Mouse (Mus musculus) liver, embryonic 14.5 days (tissue): ENCODE results near the gene Ctnnal1. TPM values are rescaled to one million over a fixed set of nuclear protein-coding genes. Genes with fewer than 3 reads are reported as not detected.

Source experiments
- ATAC-seq: fragments of 200-750 bp; cut with Nextera tagmentation; 2 replicates; pipeline ENCODE4 v1.8.0; 2017; ENCODE audit warnings: moderate number of reproducible peaks, mild to moderate bottlenecking, moderate library complexity; ENCODE audit not compliant: insufficient read depth
- DNase-seq, 3 experiments: peaks; one replicate each; pipeline ENCODE4 v3.0.0-alpha.2; 2012 to 2013; ENCODE audit warnings: low read depth in 3 of 3, low spot score in 3 of 3
- H3K27ac ChIP-seq: fragments of 300-500 bp; sonication (generic); 2 replicates; pipeline ENCODE4 v1.5.1; 2014; ENCODE audit warnings: moderate library complexity, mild to moderate bottlenecking, control low read depth, inconsistent platforms
- H3K27me3 ChIP-seq: fragments of 300-500 bp; sonication (generic); 2 replicates; pipeline ENCODE4 v1.6.1; 2014; ENCODE audit warnings: mild to moderate bottlenecking, low read length, moderate library complexity; ENCODE audit not compliant: control insufficient read depth, insufficient read depth
- H3K36me3 ChIP-seq: fragments of 300-500 bp; sonication (generic); replicated peaks from 2 replicates; pipeline ENCODE4 v1.6.1; 2014; ENCODE audit warnings: low read depth; ENCODE audit not compliant: control insufficient read depth, insufficient read depth
- H3K4me1 ChIP-seq, 2 experiments: fragments of 200-500 bp in 1 of 2; fragments of 300-500 bp in 1 of 2; sonication (generic) in 1 of 2; replicated peaks; 2 replicates each; pipeline ENCODE4 v1.6.1; 2012 to 2014; ENCODE audit warnings: antibody characterized with exemption in 1 of 2, inconsistent platforms in 1 of 2, low read length in 1 of 2; ENCODE audit not compliant: control insufficient read depth in 2 of 2, insufficient read depth in 2 of 2
- H3K4me2 ChIP-seq: fragments of 300-500 bp; sonication (generic); 2 replicates; pipeline ENCODE4 v1.6.1; 2014; ENCODE audit warnings: low read depth, mild to moderate bottlenecking, control low read depth, moderate library complexity
- H3K4me3 ChIP-seq, 2 experiments: fragments of 200-500 bp in 1 of 2; fragments of 300-500 bp in 1 of 2; sonication (generic) in 1 of 2; 2 replicates each; pipeline ENCODE4 v1.5.1; 2012 to 2014; ENCODE audit warnings: low read depth in 2 of 2, low read length in 2 of 2, mild to moderate bottlenecking in 2 of 2, control low read depth in 1 of 2, inconsistent platforms in 1 of 2, moderate library complexity in 1 of 2; ENCODE audit not compliant: insufficient read depth in 1 of 2
- H3K9ac ChIP-seq: fragments of 300-500 bp; sonication (generic); replicated peaks from 2 replicates; pipeline ENCODE4 v1.6.1; 2014; ENCODE audit warnings: mild to moderate bottlenecking, control low read depth, moderate library complexity
- H3K9me3 ChIP-seq: fragments of 300-500 bp; sonication (generic); 2 replicates; pipeline ENCODE4 v1.6.1; 2016; ENCODE audit warnings: low read length, mixed read lengths; ENCODE audit not compliant: control insufficient read depth
- CTCF ChIP-seq: IDR thresholded peaks from 2 replicates; pipeline ENCODE4 v1.5.1; 2016; ENCODE audit warnings: antibody characterized with exemption, low read depth, control low read depth
- EP300 ChIP-seq: IDR thresholded peaks from 2 replicates; pipeline ENCODE4 v1.6.1; 2016; ENCODE audit warnings: antibody characterized with exemption, low read depth
- WGBS: fragments of 180-500 bp; shearing (Covaris S2); extraction: QIAGEN DNeasy Blood & Tissue Kit; methylation state at CpG from one replicate; pipeline ENCODE4 v1.1.7; 2014; ENCODE audit not compliant: insufficient replicate concordance; 5-methylcytosine and 5-hydroxymethylcytosine counted together
- polyA plus RNA-seq, 2 experiments: library from polyadenylated mRNA; depleted of rRNA in 1 of 2; stranded (reverse) in 1 of 2; unstranded in 1 of 2; fragments of >200 nt; fragmentation: Nextera tagmentation in 1 of 2; extraction: Ambion mirVana in 1 of 2; gene quantifications; 2 replicates each; pipeline versions ENCODE4 v1.2.1 to v1.2.3; 2012 to 2014

Ctnnal1 gene
- polyA plus RNA-seq, 2 experiments, result 4.8 to 8.2 TPM

GRCm38 (mm10) chr4:56820017-56820550 is 44.9 kb downstream of the Ctnnal1 start:
- H3K36me3 ChIP-seq, result no peaks in the 10 kb centered on the region
- H3K4me3 ChIP-seq, result no peak overlapping the region
- TF ChIP-seq CTCF, result peak; percentile 62
- TF ChIP-seq EP300, result no peak
- ATAC-seq, result no peak
- no peaks in the 10 kb centered on the region for H3K27me3 ChIP-seq
- H3K9me3 ChIP-seq, result no peaks in the 10 kb centered on the region
- H3K27ac ChIP-seq, result no peak overlapping the region
- DNase-seq, result no peak
- no peak overlapping the region for H3K9ac ChIP-seq
- no peaks in the 10 kb centered on the region for H3K4me1 ChIP-seq
- no peak overlapping the region for H3K4me2 ChIP-seq

DNA sequence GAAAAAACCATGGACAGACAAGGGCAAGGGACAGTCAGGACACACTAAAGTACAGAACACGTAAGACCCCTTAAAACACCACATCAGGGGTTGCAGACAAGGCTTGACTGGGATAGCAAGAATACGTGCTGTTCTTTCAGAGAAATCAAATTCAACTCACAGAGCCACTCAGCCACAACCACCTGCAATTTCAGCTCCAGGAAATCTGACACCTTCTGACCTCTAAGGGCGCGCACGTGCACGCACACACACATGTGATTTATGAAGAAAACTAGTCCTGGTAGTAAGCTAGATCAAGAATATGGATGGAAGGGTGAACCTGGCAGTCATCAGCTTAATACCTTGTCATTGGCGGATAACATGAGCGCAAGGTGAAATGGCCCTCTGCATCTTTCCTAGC is 49.9 kb downstream of the Ctnnal1 start:
- no peak for DNase-seq
- no peak overlapping the region for H3K27ac ChIP-seq
- H3K27me3 ChIP-seq, result no peaks in the 10 kb centered on the region
- no peak overlapping the region for H3K9ac ChIP-seq
- H3K9me3 ChIP-seq, result no peaks in the 10 kb centered on the region
- 79% methylated on average over 8 of the region's 8 CpGs for WGBS
- TF ChIP-seq EP300, result no peak
- TF ChIP-seq CTCF, result no peak
- no peaks in the 10 kb centered on the region for H3K36me3 ChIP-seq
- H3K4me1 ChIP-seq, result no peaks in the 10 kb centered on the region
- no peak overlapping the region for H3K4me2 ChIP-seq
- no peak for ATAC-seq
- no peak overlapping the region for H3K4me3 ChIP-seq

- no peaks in the 10 kb centered on the region for H3K9me3 ChIP-seq
- no peak for ATAC-seq
Measured at GRCm38 (mm10) chr4:56812096-56812495, 52.9 kb downstream of the Ctnnal1 start.

GRCm38 (mm10) chr4:56811642-56812041 is 53.3 kb downstream of the Ctnnal1 start:
- TF ChIP-seq EP300 (no peak), CTCF (no peak)
- no peak overlapping the region for H3K4me2 ChIP-seq

More at GRCm38 (mm10) chr4:56812096-56812495, 52.9 kb downstream of the Ctnnal1 start:
- Histone ChIP-seq H3K4me3 (no peak overlapping the region), H3K36me3 (no peaks in the 10 kb centered on the region), H3K4me1 (no peaks in the 10 kb centered on the region), H3K9ac (no peak overlapping the region), H3K27me3 (no peaks in the 10 kb centered on the region), H3K27ac (no peak overlapping the region), H3K4me2 (no peak overlapping the region)
- WGBS, result 74% methylated on average over 4 of the region's 4 CpGs
- TF ChIP-seq CTCF (no peak), EP300 (no peak)
- DNase-seq, result no peak

DNA sequence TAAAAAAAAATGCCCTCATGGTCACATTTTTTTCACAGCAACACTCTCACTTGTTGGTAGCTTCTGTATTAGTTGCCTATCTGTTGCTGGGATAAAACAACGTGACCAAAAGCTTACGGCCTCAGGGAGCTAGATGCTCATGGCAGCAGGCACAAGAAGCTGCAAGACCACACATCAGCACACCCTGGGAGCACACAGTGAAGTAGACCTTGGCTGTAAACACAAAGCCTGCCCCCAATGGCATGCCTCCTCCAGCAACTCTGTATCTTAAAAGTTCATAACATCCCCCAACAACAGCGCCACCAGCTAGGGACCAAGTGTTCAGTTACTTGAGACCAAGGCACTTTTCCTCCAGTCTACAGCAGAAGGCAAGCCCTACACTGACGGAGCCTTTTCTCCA is 55.9 kb downstream of the Ctnnal1 start:
- Histone ChIP-seq H3K27me3 (no peaks in the 10 kb centered on the region), H3K4me2 (no peak overlapping the region), H3K4me3 (no peak overlapping the region), H3K9me3 (no peaks in the 10 kb centered on the region), H3K9ac (no peak overlapping the region), H3K27ac (no peak overlapping the region), H3K4me1 (no peaks in the 10 kb centered on the region), H3K36me3 (peaks cover 8% of the 10 kb centered on the region; the same call in 1 of the 2 replicates)
- TF ChIP-seq EP300 (no peak), CTCF (no peak)
- no peak for DNase-seq
- ATAC-seq, result no peak
- WGBS, result 65% methylated on average over 4 of the region's 4 CpGs

More at GRCm38 (mm10) chr4:56811642-56812041, 53.3 kb downstream of the Ctnnal1 start:
- Histone ChIP-seq H3K4me1 (no peaks in the 10 kb centered on the region), H3K27ac (no peak overlapping the region), H3K36me3 (no peaks in the 10 kb centered on the region), H3K27me3 (no peaks in the 10 kb centered on the region), H3K4me3 (no peak overlapping the region), H3K9ac (no peak overlapping the region), H3K9me3 (no peaks in the 10 kb centered on the region)
- WGBS, result 59% methylated on average over 3 of the region's 3 CpGs
- no peak for DNase-seq
- ATAC-seq, result no peak
